Mouse (Mus musculus) heart, postnatal 0 days (tissue): Measurements from ENCODE around the gene Ice1. TPM values are rescaled to one million over a fixed set of nuclear protein-coding genes. Genes with fewer than 3 reads are reported as not detected.

Experiments
- ATAC-seq: fragments of 200-750 bp; cut with Nextera tagmentation; 2 replicates; pipeline ENCODE4 v1.8.0; 2017; ENCODE audit warnings: low read depth, moderate number of reproducible peaks, moderate library complexity; ENCODE audit not compliant: insufficient read depth
- DNase-seq: peaks from one replicate; pipeline ENCODE4 v3.0.0-alpha.2; 2016; ENCODE audit warnings: low spot score
- H3K27ac ChIP-seq: fragments of 300-500 bp; sonication (generic); 2 replicates; pipeline ENCODE4 v1.5.1; 2014; ENCODE audit warnings: low read depth, mild to moderate bottlenecking
- H3K27me3 ChIP-seq: fragments of 300-500 bp; sonication (generic); 2 replicates; pipeline ENCODE4 v1.6.1; 2014; ENCODE audit warnings: low read length, mixed read lengths; ENCODE audit not compliant: control insufficient read depth, insufficient read depth
- H3K36me3 ChIP-seq: fragments of 300-500 bp; sonication (generic); replicated peaks from 2 replicates; pipeline ENCODE4 v1.6.1; 2014; ENCODE audit warnings: low read length, mixed read lengths; ENCODE audit not compliant: control insufficient read depth, insufficient read depth
- H3K4me1 ChIP-seq: fragments of 300-500 bp; sonication (generic); 2 replicates; pipeline ENCODE4 v1.6.1; 2014; ENCODE audit warnings: antibody characterized with exemption; ENCODE audit not compliant: control insufficient read depth, insufficient read depth
- H3K4me2 ChIP-seq: fragments of 300-500 bp; sonication (generic); 2 replicates; pipeline ENCODE4 v1.6.1; 2014; ENCODE audit warnings: low read depth, mild to moderate bottlenecking, low read length, moderate library complexity
- H3K4me3 ChIP-seq: fragments of 300-500 bp; sonication (generic); 2 replicates; pipeline ENCODE4 v1.5.1; 2014; ENCODE audit warnings: low read depth, low read length
- H3K9ac ChIP-seq: fragments of 300-500 bp; sonication (generic); replicated peaks from 2 replicates; pipeline ENCODE4 v1.6.1; 2014; ENCODE audit warnings: low read depth, low read length, mixed read lengths
- H3K9me3 ChIP-seq: fragments of 300-500 bp; sonication (generic); replicated peaks from 2 replicates; pipeline ENCODE4 v1.6.1; 2016; ENCODE audit warnings: low read length; ENCODE audit not compliant: control insufficient read depth
- CTCF ChIP-seq: IDR thresholded peaks from 2 replicates; pipeline ENCODE4 v1.5.1; 2016; ENCODE audit warnings: antibody characterized with exemption, control low read depth, low read depth
- EP300 ChIP-seq: IDR thresholded peaks from 2 replicates; pipeline ENCODE4 v1.6.1; 2016; ENCODE audit warnings: antibody characterized with exemption, low read depth
- WGBS: fragments of 180-500 bp; shearing (Covaris S2); extraction: QIAGEN DNeasy Blood & Tissue Kit; methylation state at CpG from one replicate; pipeline ENCODE4 v1.1.7; 2014; 5-methylcytosine and 5-hydroxymethylcytosine counted together
- polyA plus RNA-seq: library from polyadenylated mRNA; unstranded; fragments of >200 nt; fragmentation: Nextera tagmentation; extraction: Ambion mirVana; gene quantifications from 2 replicates; pipeline ENCODE4 v1.2.1, GENCODE M21; 2015
- total RNA-seq: library from RNA; depleted of rRNA; stranded (reverse); fragments of >200 nt; gene quantifications from 2 replicates; pipeline ENCODE4 v1.2.3, GENCODE M21; 2014; ENCODE audit warnings: low replicate concordance

Ice1 gene
- total and polyA plus RNA-seq, 2 experiments from 2014 or later = 7.7 to 21.0 TPM

GRCm38 (mm10) chr13:70639639-70640038, 2.2 kb upstream of the Ice1 start:
- Histone ChIP-seq H3K9ac (no peak overlapping the region), H3K4me2 (no peak overlapping the region), H3K4me1 (peaks cover 23% of the 10 kb centered on the region), H3K27me3 (no peaks in the 10 kb centered on the region), H3K9me3 (no peaks in the 10 kb centered on the region), H3K4me3 (no peak overlapping the region), H3K27ac (no peak overlapping the region), H3K36me3 (no peaks in the 10 kb centered on the region)
- WGBS = 40% methylated on average over 3 of the region's 3 CpGs
- TF ChIP-seq CTCF (no peak), EP300 (0 out of 2 replicates have a peak, but pooled peaks have one; percentile 46)
- ATAC-seq = no peak
- no peak for DNase-seq

- Histone ChIP-seq H3K4me1 (peaks cover 23% of the 10 kb centered on the region), H3K27me3 (no peaks in the 10 kb centered on the region), H3K4me2 (peak overlapping the region; percentile 90), H3K9ac (peak overlapping the region; percentile 92), H3K36me3 (no peaks in the 10 kb centered on the region), H3K27ac (peak overlapping the region; percentile 93), H3K9me3 (no peaks in the 10 kb centered on the region), H3K4me3 (peak overlapping the region; percentile 99)
- peak; percentile 59 for TF ChIP-seq CTCF
- TF ChIP-seq EP300 = peak; percentile 97
- ATAC-seq (peak; percentile 94), DNase-seq (peak; percentile 99)
- under 1% methylated on average over 41 of the region's 42 CpGs for WGBS
These were observed 343 bp upstream of the Ice1 start for GRCm38 (mm10) chr13:70637662-70638291.

GRCm38 (mm10) chr13:70636706-70637105, 728 bp downstream of the Ice1 start:
- H3K4me3 ChIP-seq = peak overlapping the region; percentile 99
- H3K9ac ChIP-seq = peak overlapping the region; percentile 92
- DNase-seq (no peak), ATAC-seq (no peak)
- H3K27ac ChIP-seq = peak overlapping the region; percentile 93; the same call in 1 of the 2 replicates
- H3K27me3 ChIP-seq = no peaks in the 10 kb centered on the region
- H3K9me3 ChIP-seq = no peaks in the 10 kb centered on the region
- peak overlapping the region; percentile 90 for H3K4me2 ChIP-seq
- TF ChIP-seq EP300 = no peak
- no peak for TF ChIP-seq CTCF
- 16% methylated on average over 10 of the region's 10 CpGs for WGBS
- H3K36me3 ChIP-seq = no peaks in the 10 kb centered on the region
- peaks cover 27% of the 10 kb centered on the region for H3K4me1 ChIP-seq

- Histone ChIP-seq H3K4me2 (no peak overlapping the region), H3K9ac (no peak overlapping the region), H3K4me1 (peaks cover 27% of the 10 kb centered on the region), H3K4me3 (no peak overlapping the region), H3K27me3 (no peaks in the 10 kb centered on the region), H3K27ac (no peak overlapping the region), H3K9me3 (no peaks in the 10 kb centered on the region), H3K36me3 (no peaks in the 10 kb centered on the region)
- WGBS = 71% methylated on average over 2 of the region's 2 CpGs
- DNase-seq = no peak
- TF ChIP-seq CTCF (no peak), EP300 (no peak)
- ATAC-seq = no peak
These were observed 1.8 kb downstream of the Ice1 start for GRCm38 (mm10) chr13:70635591-70635990.

GRCm38 (mm10) chr13:70626416-70626815, 11.0 kb downstream of the Ice1 start:
- no peak overlapping the region for H3K9ac ChIP-seq
- DNase-seq (no peak), ATAC-seq (no peak)
- H3K4me2 ChIP-seq = no peak overlapping the region
- no peak for TF ChIP-seq CTCF
- no peak for TF ChIP-seq EP300
- no peaks in the 10 kb centered on the region for H3K9me3 ChIP-seq
- H3K36me3 ChIP-seq = peaks cover 2% of the 10 kb centered on the region; the same call in 1 of the 2 replicates
- 74% methylated on average over 4 of the region's 4 CpGs for WGBS
- peaks cover 24% of the 10 kb centered on the region for H3K4me1 ChIP-seq
- no peak overlapping the region for H3K27ac ChIP-seq
- no peak overlapping the region for H3K4me3 ChIP-seq
- H3K27me3 ChIP-seq = no peaks in the 10 kb centered on the region

- TF ChIP-seq EP300 (no peak), CTCF (no peak)
- Histone ChIP-seq H3K36me3 (peaks cover 7% of the 10 kb centered on the region; the same call in 1 of the 2 replicates), H3K9me3 (no peaks in the 10 kb centered on the region), H3K27ac (no peak overlapping the region), H3K4me2 (no peak overlapping the region), H3K4me3 (no peak overlapping the region), H3K9ac (no peak overlapping the region), H3K27me3 (no peaks in the 10 kb centered on the region), H3K4me1 (peaks cover 24% of the 10 kb centered on the region)
- ATAC-seq (no peak), DNase-seq (no peak)
- 58% methylated on average over 1 of the region's 1 CpGs for WGBS
These were observed 11.8 kb downstream of the Ice1 start for GRCm38 (mm10) chr13:70625665-70626064.
